Mouse (Mus musculus): Measurements from ENCODE around the gene Ntn1. TPM values are rescaled to one million over a fixed set of nuclear protein-coding genes. Genes with fewer than 3 reads are reported as not detected.

The Ntn1 gene
- total RNA-seq, 4 experiments from 2014 or later, result 6.0 to 7.3 (median 7.0) TPM

DNA sequence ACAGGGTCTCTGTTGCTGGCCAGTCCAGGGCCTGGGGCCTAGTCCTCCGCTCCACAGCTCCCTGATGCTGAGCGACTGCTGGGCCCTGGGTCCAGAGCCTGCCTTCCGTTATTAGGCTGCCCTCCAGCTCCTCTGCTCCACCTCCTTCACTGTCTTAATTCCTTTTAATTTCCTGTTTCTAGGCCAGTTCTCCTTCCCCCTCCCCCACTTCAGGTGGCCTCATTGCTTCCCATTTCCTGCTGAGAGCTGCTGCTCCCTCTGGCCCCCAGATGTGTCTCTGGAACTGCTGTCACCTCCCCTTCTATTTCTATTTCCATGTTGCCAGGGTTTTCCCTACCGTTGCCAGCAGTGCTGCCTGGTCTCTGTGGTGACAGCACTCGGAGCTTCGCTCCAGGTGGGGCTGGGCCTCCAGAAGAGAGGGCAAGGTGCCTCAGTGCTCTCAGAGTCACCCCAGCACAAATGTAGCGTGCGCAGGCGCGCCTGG lies 204.9 kb downstream of the Ntn1 start:
- DNase-seq (ENCODE audit: low spot score in 2 of 2), result no peak

DNA sequence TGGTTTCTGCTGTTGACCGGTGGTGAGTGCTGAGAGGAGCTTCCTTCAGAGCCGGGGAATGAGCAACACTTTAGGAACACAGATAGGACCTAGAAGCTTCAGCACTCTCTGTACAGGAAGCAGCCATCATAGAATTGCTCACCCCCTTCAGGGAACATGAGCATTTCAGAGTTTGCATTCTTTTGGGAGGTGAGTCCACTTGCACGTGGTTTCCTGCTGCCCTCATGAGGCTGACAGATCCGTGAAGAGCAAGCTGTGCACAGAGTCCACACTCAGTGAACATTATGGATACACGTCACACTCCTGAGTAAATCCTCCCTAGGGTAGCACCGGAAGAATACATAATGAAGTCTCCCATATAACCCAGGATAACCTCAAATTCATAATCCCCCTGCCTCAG lies 205.5 kb downstream of the Ntn1 start:
- no peak for DNase-seq (ENCODE audit: low spot score in 2 of 2)

DNA sequence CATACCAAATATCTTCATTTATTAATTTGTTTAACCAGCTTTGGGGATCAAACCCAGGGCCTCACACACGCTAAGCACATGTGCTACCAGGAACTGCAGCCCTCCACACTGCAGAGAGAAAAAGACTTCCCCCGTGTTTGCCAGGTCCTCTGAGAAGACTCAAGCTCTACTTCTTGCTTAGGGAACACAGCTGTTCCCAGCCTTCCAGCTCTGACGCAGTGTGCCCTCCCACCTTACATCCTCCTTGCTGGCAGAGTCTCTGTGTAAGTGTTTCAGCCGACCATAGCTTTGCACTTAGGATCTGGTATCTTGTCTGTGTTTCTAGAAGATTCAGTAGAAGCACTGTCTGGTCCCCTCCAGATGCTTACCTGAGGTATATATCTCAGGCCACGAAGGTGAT lies 209.8 kb downstream of the Ntn1 start:
- DNase-seq (ENCODE audit: low spot score in 2 of 2), result no peak

- DNase-seq (ENCODE audit: low spot score in 2 of 2), result no peak
Observed at GRCm38 (mm10) chr11:68188695-68189201, 211.9 kb downstream of the Ntn1 start.

DNA sequence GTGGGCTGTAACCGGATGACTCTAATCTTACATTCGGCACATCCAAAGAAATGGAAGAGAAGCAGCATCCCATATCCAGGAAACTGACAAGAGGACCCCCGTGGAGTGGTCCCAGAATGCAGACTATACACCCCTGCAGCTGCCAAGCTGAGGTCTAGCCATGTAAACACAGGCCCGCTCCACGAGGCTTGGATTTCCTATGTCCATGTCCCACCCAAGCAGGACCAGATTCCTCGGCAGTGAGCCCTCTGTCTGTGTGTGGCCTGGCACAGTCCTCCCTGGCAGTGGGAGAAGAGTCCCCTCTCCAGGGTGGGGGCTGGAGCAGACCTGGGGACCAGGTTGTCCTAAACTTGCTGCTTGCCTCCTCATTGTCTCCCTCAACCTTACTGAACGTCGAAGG lies 213.4 kb downstream of the Ntn1 start:
- DNase-seq (ENCODE audit: low spot score in 2 of 2), result no peak

GRCm38 (mm10) chr11:68185647-68186046 lies 215.0 kb downstream of the Ntn1 start:
- no peak for DNase-seq (ENCODE audit: low spot score in 2 of 2)

DNA sequence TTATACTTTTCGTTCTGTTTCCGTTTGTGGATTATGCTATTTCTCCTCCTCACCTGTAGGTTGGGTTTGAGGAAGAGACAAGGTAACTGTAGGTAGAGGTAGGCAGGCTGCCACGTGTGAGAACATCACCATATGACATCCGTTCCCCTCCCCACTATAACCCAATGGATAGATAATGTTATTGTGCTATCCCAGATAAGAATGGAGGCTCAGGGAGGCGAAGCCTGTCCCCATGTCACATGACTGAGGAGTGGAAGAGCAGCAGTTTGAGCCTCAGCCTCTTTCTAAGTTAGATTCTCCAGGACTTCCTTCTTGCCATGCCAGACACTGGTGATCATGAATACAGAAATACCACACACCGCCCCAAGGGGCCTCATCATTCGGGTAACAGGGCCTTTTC lies 223.2 kb downstream of the Ntn1 start:
- no peak for DNase-seq (ENCODE audit: low spot score in 2 of 2)

DNA sequence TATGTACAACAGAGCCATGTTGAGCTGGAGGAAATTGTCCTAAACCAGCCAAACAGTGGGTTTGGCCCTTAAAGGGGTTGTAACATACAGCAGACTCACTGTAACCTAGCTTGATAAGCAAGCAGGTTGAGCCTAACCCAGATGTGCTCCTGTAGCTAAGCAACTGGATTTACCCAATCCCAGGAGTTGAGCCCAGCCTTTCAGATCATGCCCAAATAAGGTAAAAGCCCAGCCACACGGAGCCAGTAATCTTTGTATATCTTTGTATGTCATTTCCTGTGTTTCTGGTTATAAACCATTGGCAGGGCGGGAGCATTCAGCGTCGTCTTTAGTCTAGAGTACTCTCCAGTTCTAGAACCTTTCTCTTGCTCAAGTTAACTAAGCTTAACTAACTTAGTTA lies 224.1 kb downstream of the Ntn1 start:
- no peak for DNase-seq (ENCODE audit: low spot score in 2 of 2)

GRCm38 (mm10) chr11:68172648-68173045 lies 228.0 kb downstream of the Ntn1 start:
- no peak for DNase-seq (ENCODE audit: low spot score in 2 of 2)

DNA sequence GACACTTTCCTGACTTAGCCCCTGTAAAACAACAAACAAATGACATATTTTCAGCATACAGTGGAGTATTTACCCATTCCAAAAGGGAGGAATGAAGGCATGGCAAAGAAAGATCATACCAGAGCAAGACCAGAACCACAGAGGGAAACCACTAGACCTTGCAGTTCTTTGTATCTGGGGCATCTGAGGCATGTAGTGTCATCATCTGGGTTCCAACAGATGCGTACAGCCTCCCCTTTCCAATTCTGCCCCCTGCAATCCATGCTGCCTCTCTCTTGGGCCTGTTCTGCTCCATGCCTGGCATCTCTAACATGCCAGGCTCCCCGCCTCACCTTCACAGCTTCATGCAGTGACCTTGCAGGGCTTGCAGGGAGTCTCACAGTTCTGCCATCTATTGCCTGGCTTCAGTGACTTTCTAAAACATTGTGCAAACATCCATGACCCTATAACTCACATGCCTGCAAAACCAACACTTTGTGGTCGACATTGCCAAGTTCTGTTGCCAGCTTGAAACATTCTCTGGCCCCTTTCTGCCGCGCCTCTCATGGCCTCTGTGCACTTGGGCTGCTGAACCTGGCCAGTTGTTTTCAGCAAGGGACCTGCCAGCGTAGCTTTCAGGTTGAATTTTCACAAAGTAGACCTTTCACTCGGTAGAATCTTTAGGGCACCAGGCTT lies 228.5 kb downstream of the Ntn1 start:
- no peak for DNase-seq (ENCODE audit: low spot score in 2 of 2)

- DNase-seq (ENCODE audit: low spot score in 2 of 2), result no peak
Observed at GRCm38 (mm10) chr11:68168427-68168826, 232.2 kb downstream of the Ntn1 start.

DNA sequence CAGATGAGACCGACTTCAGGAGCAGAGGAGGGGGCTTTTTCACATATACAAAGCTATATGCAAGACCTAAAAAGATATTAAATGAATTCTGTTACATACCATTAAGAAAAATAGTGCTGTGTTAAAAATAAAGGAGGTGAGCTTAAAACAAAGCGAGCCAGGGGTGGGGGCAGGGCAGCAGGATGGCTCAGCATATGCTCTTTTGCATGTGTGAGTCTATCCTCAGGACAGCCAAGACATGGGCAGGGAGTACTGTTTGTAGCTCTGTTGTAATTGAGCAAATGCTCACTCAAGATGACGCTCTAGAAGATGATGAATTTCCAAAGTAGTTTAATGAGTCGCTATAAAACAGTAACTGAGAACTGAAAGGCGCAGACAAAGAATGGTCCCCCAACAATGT lies 236.2 kb downstream of the Ntn1 start:
- no peak for DNase-seq (ENCODE audit: low spot score in 2 of 2)

DNA sequence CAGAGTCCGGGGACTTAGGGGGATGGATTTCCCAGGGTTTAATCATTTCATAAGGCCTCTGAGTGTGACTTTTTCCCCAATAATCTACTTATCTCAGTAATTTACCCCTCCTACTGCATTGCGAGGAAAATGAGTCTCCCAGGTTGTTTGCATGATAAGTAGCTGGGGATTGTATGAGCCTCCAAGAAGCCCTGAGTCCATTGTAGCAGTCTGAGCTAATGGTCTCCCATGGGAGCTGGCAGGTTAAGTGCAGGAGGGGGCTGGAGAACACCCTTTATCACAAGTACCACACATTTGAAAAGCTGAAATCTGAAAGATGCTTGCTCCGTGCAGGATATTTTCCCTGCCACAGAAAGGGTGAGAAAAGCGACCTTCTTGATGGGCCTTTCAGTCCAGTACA lies 240.8 kb downstream of the Ntn1 start:
- DNase-seq (ENCODE audit: low spot score in 2 of 2), result no peak

Small RNAs within 50 kb of the gene (microRNA-seq; reads per million reads assigned to microRNA genes)
- gene Mir6406, result 0 to 0.32 reads per million in 2 experiments

Other genes starting within 250 kb of the Ntn1 start
- gene Pik3r5, start 31.3 kb upstream of the Ntn1 start, total RNA-seq (2022), result 1 to 10 TPM; 1.7 to 6.8 (median 3.3) TPM
- gene Pik3r6, start 102.2 kb upstream of the Ntn1 start, total RNA-seq (2022), result 1 to 10 TPM; 1.5 to 6.2 (median 2.5) TPM
- gene Mfsd6l, start 155.4 kb upstream of the Ntn1 start, total RNA-seq (2022), result not detected
- 1 to 10 TPM; 1.8 to 2.5 (median 2.0) TPM for gene Ccdc42, start 186.2 kb upstream of the Ntn1 start, total RNA-seq (2022)